Mouse (Mus musculus): ENCODE measurements at regions not wholly inside any gene's neighbourhood (a gene's known extent, or its start where the extent isn't known, plus 50 kb on each side); places are given as distances from the start of the nearest gene placed in this dataset.

DNA sequence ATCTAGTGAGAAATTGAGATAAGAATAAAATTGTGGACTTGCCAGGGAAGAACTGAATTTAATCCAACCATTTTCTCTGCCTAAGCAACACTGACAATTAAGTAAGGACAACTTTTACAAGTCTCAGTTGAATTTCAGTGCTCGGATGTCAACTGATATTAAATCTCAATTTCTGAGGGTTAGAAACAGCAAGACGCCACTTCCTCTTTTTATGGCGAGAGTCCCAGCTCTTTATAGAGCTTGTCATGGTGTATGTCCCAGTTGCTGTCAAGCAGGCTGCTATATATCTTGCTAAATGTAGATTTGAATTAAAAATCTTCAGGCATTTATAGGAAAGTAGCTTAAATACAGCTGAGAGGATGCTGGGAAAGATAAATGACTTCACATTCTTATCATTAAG lies 697.8 kb upstream of the Got2 start:
- no peaks in the 10 kb centered on the region for H3K4me1 ChIP-seq
- H3K9ac ChIP-seq, result no peak overlapping the region
- H3K9me3 ChIP-seq, result no peaks in the 10 kb centered on the region
- no peak overlapping the region for H3K4me2 ChIP-seq
- H3K4me3 ChIP-seq (replicated peaks), result no peak overlapping the region
- 87% methylated on average over 3 of the region's 3 CpGs for whole genome bisulfite sequencing
- H3K27me3 ChIP-seq, result no peaks in the 10 kb centered on the region
- H3K27ac ChIP-seq, result no peak overlapping the region
- ATAC-seq (ENCODE audit: low FRiP score), result no peak
- H3K36me3 ChIP-seq (replicated peaks), result no peaks in the 10 kb centered on the region

GRCm38 (mm10) chr8:96552512-96552911 lies 664.2 kb upstream of the Got2 start:
- H3K4me2 ChIP-seq, result no peak overlapping the region
- H3K4me3 ChIP-seq (replicated peaks), result no peak overlapping the region
- H3K27ac ChIP-seq, result no peak overlapping the region
- WGBS, result 90% methylated on average over 10 of the region's 10 CpGs
- no peak overlapping the region for H3K9ac ChIP-seq
- H3K4me1 ChIP-seq, result no peaks in the 10 kb centered on the region
- no peaks in the 10 kb centered on the region for H3K36me3 ChIP-seq (replicated peaks)
- no peaks in the 10 kb centered on the region for H3K9me3 ChIP-seq
- no peaks in the 10 kb centered on the region for H3K27me3 ChIP-seq
- no peak for ATAC-seq (ENCODE audit: low FRiP score)

- no peak overlapping the region for H3K4me2 ChIP-seq
- no peak overlapping the region for H3K4me3 ChIP-seq (replicated peaks)
- ATAC-seq (ENCODE audit: low FRiP score), result no peak
- H3K27me3 ChIP-seq, result no peaks in the 10 kb centered on the region
- H3K27ac ChIP-seq, result no peak overlapping the region
- 91% methylated on average over 2 of the region's 2 CpGs for WGBS
- no peaks in the 10 kb centered on the region for H3K9me3 ChIP-seq
- H3K9ac ChIP-seq, result no peak overlapping the region
- H3K36me3 ChIP-seq (replicated peaks), result no peaks in the 10 kb centered on the region
- H3K4me1 ChIP-seq, result no peaks in the 10 kb centered on the region
Measured at GRCm38 (mm10) chr8:96550408-96550807, 662.1 kb upstream of the Got2 start.

GRCm38 (mm10) chr8:96548663-96549062 lies 660.3 kb upstream of the Got2 start:
- Histone ChIP-seq H3K36me3 (replicated peaks) (no peaks in the 10 kb centered on the region), H3K9me3 (no peaks in the 10 kb centered on the region), H3K27me3 (no peaks in the 10 kb centered on the region), H3K4me2 (no peak overlapping the region), H3K4me1 (no peaks in the 10 kb centered on the region), H3K4me3 (replicated peaks) (no peak overlapping the region), H3K27ac (no peak overlapping the region), H3K9ac (no peak overlapping the region)
- 84% methylated on average over 4 of the region's 4 CpGs for WGBS
- ATAC-seq (ENCODE audit: low FRiP score), result no peak

- no peak overlapping the region for H3K9ac ChIP-seq
- no peaks in the 10 kb centered on the region for H3K36me3 ChIP-seq (replicated peaks)
- no peak overlapping the region for H3K27ac ChIP-seq
- H3K27me3 ChIP-seq, result no peaks in the 10 kb centered on the region
- no peaks in the 10 kb centered on the region for H3K4me1 ChIP-seq
- ATAC-seq (ENCODE audit: low FRiP score), result no peak
- no peak overlapping the region for H3K4me3 ChIP-seq (replicated peaks)
- H3K9me3 ChIP-seq, result no peaks in the 10 kb centered on the region
- H3K4me2 ChIP-seq, result no peak overlapping the region
Measured at GRCm38 (mm10) chr8:96548187-96548586, 659.8 kb upstream of the Got2 start.

DNA sequence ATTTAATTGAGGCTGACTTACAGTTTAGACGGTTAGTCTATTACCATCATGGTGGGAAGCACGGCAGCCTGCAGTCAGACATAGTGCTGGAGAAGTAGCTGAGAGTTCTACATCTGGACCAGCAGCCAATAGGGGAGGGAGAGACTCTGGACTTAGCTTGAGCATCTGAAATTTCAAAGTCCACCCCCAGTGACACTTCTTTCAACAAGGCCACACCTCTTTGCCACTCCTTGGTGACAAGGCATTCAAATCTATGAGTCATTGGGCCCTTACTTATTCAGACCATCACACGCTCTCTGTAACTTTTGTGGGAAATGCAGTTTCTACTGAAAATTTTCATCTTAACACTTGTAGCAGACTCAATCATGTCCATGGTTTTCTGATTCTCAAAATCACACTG lies 653.9 kb upstream of the Got2 start:
- no peaks in the 10 kb centered on the region for H3K36me3 ChIP-seq (replicated peaks)
- H3K9me3 ChIP-seq, result no peaks in the 10 kb centered on the region
- no peak overlapping the region for H3K9ac ChIP-seq
- H3K4me3 ChIP-seq (replicated peaks), result no peak overlapping the region
- no peak for ATAC-seq (ENCODE audit: low FRiP score)
- H3K27me3 ChIP-seq, result no peaks in the 10 kb centered on the region
- no peak overlapping the region for H3K4me2 ChIP-seq
- WGBS, result 94% methylated on average over 3 of the region's 3 CpGs
- H3K4me1 ChIP-seq, result no peaks in the 10 kb centered on the region
- H3K27ac ChIP-seq, result no peak overlapping the region

DNA sequence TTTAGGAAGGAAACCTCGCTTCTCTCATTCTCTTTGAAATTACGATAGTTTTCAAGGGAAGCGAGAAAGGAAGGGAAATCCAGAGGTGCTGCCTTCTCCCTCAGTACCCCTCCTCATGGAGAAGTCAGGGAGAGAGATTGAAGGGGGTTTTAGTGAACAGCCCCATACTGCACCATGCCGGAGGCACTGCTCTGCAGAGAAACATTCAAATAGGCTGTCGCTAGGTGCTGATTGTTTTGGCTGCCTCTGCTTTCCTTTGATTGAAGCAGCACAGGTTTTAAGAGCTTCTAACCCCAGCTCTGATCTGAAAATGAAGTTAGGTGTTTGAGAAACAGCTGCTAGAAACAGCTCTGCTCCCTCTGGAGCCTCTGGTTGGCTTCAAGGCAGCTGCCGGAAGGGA lies 610.5 kb upstream of the Got2 start:
- WGBS, result 68% methylated on average over 6 of the region's 6 CpGs

GRCm38 (mm10) chr8:96495406-96495805 lies 607.1 kb upstream of the Got2 start:
- Histone ChIP-seq H3K4me1 (no peaks in the 10 kb centered on the region), H3K4me3 (replicated peaks) (no peak overlapping the region), H3K9me3 (no peaks in the 10 kb centered on the region), H3K9ac (no peak overlapping the region), H3K27me3 (no peaks in the 10 kb centered on the region), H3K36me3 (replicated peaks) (no peaks in the 10 kb centered on the region), H3K27ac (no peak overlapping the region), H3K4me2 (no peak overlapping the region)
- no peak for ATAC-seq (ENCODE audit: low FRiP score)
- 88% methylated on average over 3 of the region's 3 CpGs for WGBS

More for the DNA sequence above, 610.5 kb upstream of the Got2 start:
- Histone ChIP-seq H3K9ac (no peak overlapping the region), H3K27ac (no peak overlapping the region), H3K36me3 (replicated peaks) (no peaks in the 10 kb centered on the region), H3K4me2 (no peak overlapping the region), H3K4me1 (no peaks in the 10 kb centered on the region), H3K4me3 (replicated peaks) (no peak overlapping the region), H3K27me3 (no peaks in the 10 kb centered on the region), H3K9me3 (no peaks in the 10 kb centered on the region)
- ATAC-seq (ENCODE audit: low FRiP score), result no peak

DNA sequence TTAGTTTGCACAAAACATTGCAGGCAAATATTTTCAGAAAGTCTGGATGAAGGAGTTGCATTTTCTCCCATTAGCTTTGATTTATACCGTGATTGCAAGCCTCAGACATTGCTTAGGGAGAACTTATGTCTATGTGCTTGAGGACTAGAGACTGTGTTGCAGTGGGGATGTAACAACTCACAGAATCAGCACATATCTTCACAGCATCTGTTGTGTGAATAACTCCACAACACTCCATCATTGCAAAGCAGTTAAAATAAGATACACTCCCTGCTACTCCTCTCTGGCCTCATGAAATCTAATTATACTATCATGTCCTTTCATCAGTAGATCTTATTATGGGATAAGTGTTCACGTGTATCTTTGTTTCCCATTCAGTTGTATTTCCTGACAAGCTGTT lies 601.5 kb upstream of the Got2 start:
- Histone ChIP-seq H3K4me3 (replicated peaks) (no peak overlapping the region), H3K36me3 (replicated peaks) (no peaks in the 10 kb centered on the region), H3K4me2 (no peak overlapping the region), H3K27me3 (no peaks in the 10 kb centered on the region), H3K4me1 (peaks cover 6% of the 10 kb centered on the region), H3K27ac (no peak overlapping the region), H3K9me3 (no peaks in the 10 kb centered on the region), H3K9ac (no peak overlapping the region)
- WGBS, result 64% methylated on average over 2 of the region's 2 CpGs
- no peak for ATAC-seq (ENCODE audit: low FRiP score)

DNA sequence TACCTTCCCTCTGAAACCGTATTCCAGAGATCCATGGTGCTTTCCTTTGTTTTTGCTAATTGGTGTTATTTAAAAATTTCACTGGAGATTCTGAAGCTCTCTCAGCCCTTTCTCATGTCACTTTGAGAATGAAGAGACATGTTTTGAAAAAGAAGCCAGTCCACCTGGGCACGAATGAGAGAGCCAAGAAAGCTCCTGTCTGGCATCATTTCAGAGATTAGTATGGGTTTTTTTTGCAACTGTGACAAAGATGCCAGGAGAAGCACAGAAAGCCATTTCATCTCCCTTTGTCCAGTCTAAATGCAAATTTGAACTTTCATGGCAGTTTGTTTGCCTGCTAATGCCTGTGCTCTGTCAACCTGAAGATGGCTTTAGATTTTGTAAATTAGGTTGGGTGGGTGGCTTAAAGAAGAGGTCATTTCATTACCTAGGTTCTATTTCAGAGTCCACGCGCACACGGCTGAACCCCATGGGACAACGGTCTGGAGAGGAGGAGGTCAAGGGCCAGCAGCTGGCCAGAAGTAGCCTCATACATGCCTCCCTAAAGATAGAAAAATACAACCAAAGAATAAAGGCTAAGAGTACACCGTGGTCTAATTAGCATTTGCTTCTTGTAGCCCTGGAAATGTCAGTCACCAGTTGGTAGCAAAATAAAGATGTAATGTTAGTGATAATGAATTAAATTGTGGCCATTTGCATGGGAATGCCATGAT lies 600.5 kb upstream of the Got2 start:
- no peaks in the 10 kb centered on the region for H3K27me3 ChIP-seq
- H3K4me3 ChIP-seq (replicated peaks), result no peak overlapping the region
- H3K9ac ChIP-seq, result no peak overlapping the region
- 32% methylated on average over 7 of the region's 7 CpGs for WGBS
- peak; percentile 60; the same call in 1 of the 2 replicates for ATAC-seq (ENCODE audit: low FRiP score)
- no peak overlapping the region for H3K4me2 ChIP-seq
- peaks cover 6% of the 10 kb centered on the region for H3K4me1 ChIP-seq
- H3K36me3 ChIP-seq (replicated peaks), result no peaks in the 10 kb centered on the region
- no peak overlapping the region for H3K27ac ChIP-seq
- no peaks in the 10 kb centered on the region for H3K9me3 ChIP-seq

- Histone ChIP-seq H3K9me3 (no peaks in the 10 kb centered on the region), H3K9ac (no peak overlapping the region), H3K27me3 (no peaks in the 10 kb centered on the region), H3K36me3 (replicated peaks) (no peaks in the 10 kb centered on the region), H3K4me2 (peak overlapping the region; percentile 52), H3K4me3 (replicated peaks) (peak overlapping the region; percentile 24), H3K27ac (no peak overlapping the region), H3K4me1 (peaks cover 18% of the 10 kb centered on the region)
- ATAC-seq (ENCODE audit: low FRiP score), result peak; percentile 31; the same call in 1 of the 2 replicates
- WGBS, result 11% methylated on average over 6 of the region's 6 CpGs
Measured at GRCm38 (mm10) chr8:96455915-96456314, 567.6 kb upstream of the Got2 start.

- WGBS, result 3% methylated on average over 9 of the region's 9 CpGs
- peak overlapping the region; percentile 52 for H3K4me2 ChIP-seq
- peak; percentile 78 for ATAC-seq (ENCODE audit: low FRiP score)
Measured at GRCm38 (mm10) chr8:96455336-96455735, 567.0 kb upstream of the Got2 start.

DNA sequence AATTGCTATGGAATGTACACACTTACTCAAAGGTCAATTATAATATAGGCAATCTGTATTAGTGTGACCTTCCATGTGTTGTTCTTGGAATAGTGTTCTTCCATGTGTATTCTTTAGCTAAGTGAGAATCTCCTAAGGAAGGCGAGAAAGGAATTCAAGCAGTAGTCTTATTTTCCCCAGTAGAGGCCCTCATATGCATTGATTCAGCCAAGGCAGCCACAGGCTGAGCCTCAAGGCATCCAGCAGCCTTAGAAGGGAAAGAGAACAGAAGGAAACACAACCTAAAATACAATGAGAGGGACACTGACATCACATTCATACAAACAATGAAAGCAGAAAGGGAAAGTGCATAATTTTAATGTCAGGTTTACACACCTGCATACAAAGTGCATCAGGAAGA lies 541.4 kb upstream of the Got2 start:
- no peak overlapping the region for H3K9ac ChIP-seq
- H3K9me3 ChIP-seq, result no peaks in the 10 kb centered on the region
- no peaks in the 10 kb centered on the region for H3K27me3 ChIP-seq
- H3K27ac ChIP-seq, result no peak overlapping the region
- WGBS, result 47% methylated on average over 1 of the region's 1 CpGs
- no peak overlapping the region for H3K4me3 ChIP-seq (replicated peaks)
- no peak for ATAC-seq (ENCODE audit: low FRiP score)
- H3K36me3 ChIP-seq (replicated peaks), result no peaks in the 10 kb centered on the region
- H3K4me2 ChIP-seq, result no peak overlapping the region
- H3K4me1 ChIP-seq, result no peaks in the 10 kb centered on the region

More at GRCm38 (mm10) chr8:96455336-96455735, 567.0 kb upstream of the Got2 start:
- H3K9ac ChIP-seq, result no peak overlapping the region
- H3K36me3 ChIP-seq (replicated peaks), result no peaks in the 10 kb centered on the region
- H3K27me3 ChIP-seq, result no peaks in the 10 kb centered on the region
- no peak overlapping the region for H3K27ac ChIP-seq
- H3K4me3 ChIP-seq (replicated peaks), result peak overlapping the region; percentile 24
- peaks cover 18% of the 10 kb centered on the region for H3K4me1 ChIP-seq
- H3K9me3 ChIP-seq, result no peaks in the 10 kb centered on the region

All from forebrain, embryonic 12.5 days (tissue).